Mouse (Mus musculus) T-helper 17 cell (primary cell): ENCODE results near the gene Kalrn.

Experiments used
- in situ Hi-C, 2 experiments: fragments of 300-600 bp; cut with MboI, MseI; formaldehyde crosslinking; loops; 1 replicate in 1 of 2; 2 replicates in 1 of 2; pipeline ENCODE4 v1.15.1; 2025; ENCODE audit warnings: high pct_unique_total_duplicates in 2 of 2

The Kalrn gene

GRCm38 (mm10) chr16:34199543-34199942 is 373.8 kb downstream of the Kalrn start:
- in situ Hi-C loops, result no loop called here

GRCm38 (mm10) chr16:34192959-34193842 is 380.1 kb downstream of the Kalrn start:
- in situ Hi-C loops, result no loop called here

DNA sequence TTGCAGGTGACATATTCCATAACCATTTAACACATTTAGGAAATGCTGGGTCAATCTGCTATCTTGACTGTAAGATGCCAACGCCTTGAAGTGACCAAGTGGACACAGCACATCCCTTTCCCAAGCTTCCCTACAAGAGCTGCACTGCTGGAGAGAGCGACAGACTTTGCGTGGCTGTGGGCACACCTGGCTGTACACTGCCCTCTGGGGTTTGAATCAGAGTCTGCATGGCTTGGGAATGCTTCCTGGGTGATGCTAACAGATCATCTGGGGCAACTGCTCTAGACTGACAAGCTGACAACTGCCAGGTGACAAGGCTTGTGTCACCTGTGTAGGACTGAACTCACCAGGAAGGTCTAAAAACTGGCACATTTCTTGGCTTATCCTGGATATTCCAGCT is 388.6 kb downstream of the Kalrn start:
- in situ Hi-C loops, result no loop called here

GRCm38 (mm10) chr16:34183186-34183585 is 390.1 kb downstream of the Kalrn start:
- in situ Hi-C loops, result no loop called here

DNA sequence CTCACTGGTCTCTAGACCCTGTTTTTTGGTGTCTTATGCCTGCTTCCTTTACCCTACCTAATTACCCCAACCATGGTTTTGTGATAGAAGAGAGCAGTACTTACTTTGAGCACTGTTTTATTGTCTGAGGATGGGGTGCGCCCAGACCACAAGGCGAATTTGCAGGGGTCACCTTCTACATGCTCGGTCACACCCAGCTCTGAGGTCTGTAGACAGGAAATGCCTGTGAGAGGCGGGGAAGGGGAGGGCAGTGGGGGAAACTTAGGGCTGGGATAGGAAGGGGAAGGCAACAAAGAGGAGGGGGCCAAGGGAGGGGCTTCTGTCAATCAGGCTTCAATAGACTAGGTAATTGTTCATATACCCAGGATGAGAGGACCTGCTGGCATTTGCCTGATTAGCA is 397.7 kb downstream of the Kalrn start:
- in situ Hi-C loops, result no loop called here

GRCm38 (mm10) chr16:34172572-34173181 is 400.7 kb downstream of the Kalrn start:
- in situ Hi-C loops, result loop anchor here in 1 of 2 experiments (25.0 kb wide), 1 partner anchor 1635 kb away; no protein-coding TSS in a partner anchor

DNA sequence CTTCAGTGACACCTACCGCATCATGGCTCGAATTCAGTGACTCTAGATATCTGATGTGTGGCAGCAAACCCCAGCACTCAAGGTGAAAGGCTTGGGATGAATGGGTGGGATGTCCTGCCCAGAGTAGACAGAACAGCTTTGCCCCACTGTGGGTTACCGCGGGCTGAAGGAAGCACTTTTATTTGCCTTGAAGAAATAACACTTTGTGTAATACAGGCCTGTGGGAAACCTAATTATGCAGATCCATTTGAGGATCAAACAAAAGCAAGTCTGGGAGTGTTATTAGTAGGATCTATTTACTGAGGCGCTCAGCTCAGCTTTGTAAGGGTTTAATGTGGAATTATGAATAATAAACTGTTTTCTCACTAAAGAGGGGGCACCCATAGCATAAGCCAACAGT is 406.3 kb downstream of the Kalrn start:
- in situ Hi-C loops, result loop anchor here in 1 of 2 experiments (10.0 to 25.0 kb wide), 2 partner anchors 478 to 1630 kb away; partner anchors contain the start of gene Ropn1

- in situ Hi-C loops, result loop anchor here in 1 of 2 experiments (10.0 to 25.0 kb wide), 2 partner anchors 482 to 1626 kb away; partner anchors contain the start of gene Ropn1
These were observed 410.2 kb downstream of the Kalrn start for GRCm38 (mm10) chr16:34163086-34163485.

DNA sequence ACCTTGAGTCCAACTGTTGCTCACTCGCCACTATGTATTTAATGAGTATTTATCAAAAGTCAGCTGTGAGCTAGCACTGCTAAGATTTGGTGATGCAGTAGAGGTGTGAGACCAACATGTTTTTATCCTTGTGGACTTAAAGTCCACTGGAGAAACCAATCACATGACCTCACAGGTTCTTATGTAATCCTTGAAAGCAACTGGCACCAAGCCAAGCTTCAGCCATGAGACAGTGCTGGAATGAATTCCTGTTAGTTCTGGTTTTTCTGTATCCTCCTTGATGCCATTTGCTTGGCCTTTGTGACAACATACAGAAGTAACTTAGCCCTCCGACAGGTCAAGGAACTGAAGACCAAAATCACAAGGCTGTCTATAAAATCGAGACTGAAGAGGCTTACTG is 413.8 kb downstream of the Kalrn start:
- in situ Hi-C loops, result loop anchor here in 1 of 2 experiments (25.0 kb wide), 1 partner anchor 1622 kb away; no protein-coding TSS in a partner anchor

GRCm38 (mm10) chr16:34157386-34158135 is 415.8 kb downstream of the Kalrn start:
- in situ Hi-C loops, result loop anchor here in 1 of 2 experiments (25.0 kb wide), 1 partner anchor 1620 kb away; no protein-coding TSS in a partner anchor

GRCm38 (mm10) chr16:34155696-34156095 is 417.6 kb downstream of the Kalrn start:
- in situ Hi-C loops, result loop anchor here in 1 of 2 experiments (25.0 kb wide), 1 partner anchor 1618 kb away; no protein-coding TSS in a partner anchor

DNA sequence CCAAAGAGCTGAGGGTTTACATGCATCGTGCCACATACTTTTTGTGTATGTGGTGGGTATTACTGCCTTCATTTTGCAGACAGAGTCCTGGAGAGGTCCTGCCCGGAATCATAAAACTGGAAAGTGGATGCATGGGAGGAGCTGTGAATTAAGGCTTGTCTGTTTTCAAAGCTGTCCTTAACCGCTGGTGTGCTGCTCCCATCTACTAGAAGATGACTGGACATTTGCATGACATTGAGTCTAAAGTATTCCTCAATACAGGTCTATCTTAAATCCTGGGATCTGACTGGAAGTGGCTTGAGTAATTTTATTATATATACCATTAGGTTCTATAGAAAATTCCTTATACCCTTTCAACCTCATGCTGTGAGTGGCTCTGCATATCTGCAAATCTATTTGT is 418.4 kb downstream of the Kalrn start:
- in situ Hi-C loops, result loop anchor here in 1 of 2 experiments (25.0 kb wide), 1 partner anchor 1618 kb away; no protein-coding TSS in a partner anchor

- in situ Hi-C loops, result loop anchor here in 1 of 2 experiments (25.0 kb wide), 1 partner anchor 1614 kb away; no protein-coding TSS in a partner anchor
These were observed 421.7 kb downstream of the Kalrn start for GRCm38 (mm10) chr16:34151528-34152071.

DNA sequence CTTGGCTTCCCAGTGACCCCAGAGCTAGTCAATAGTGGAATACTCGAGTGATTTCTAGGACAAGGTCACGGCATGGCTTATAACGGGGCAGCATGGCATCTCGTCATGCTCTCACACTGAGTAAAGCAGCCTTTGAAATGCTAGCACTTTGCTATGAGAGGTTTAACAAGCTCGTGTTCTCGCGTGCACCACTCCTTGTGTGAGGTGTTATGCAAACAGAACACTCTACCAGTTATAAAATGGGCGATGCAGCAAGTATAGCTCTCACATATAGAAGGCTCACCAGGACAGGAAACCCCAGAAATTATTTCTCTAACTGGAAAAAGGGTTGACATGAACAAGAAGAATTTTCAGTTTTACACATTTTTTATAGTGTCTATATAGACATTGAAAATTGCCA is 431.7 kb downstream of the Kalrn start:
- in situ Hi-C loops, result no loop called here

- in situ Hi-C loops, result no loop called here
These were observed 438.3 kb downstream of the Kalrn start for GRCm38 (mm10) chr16:34135074-34135473.

GRCm38 (mm10) chr16:34134628-34135027 is 438.7 kb downstream of the Kalrn start:
- in situ Hi-C loops, result no loop called here

DNA sequence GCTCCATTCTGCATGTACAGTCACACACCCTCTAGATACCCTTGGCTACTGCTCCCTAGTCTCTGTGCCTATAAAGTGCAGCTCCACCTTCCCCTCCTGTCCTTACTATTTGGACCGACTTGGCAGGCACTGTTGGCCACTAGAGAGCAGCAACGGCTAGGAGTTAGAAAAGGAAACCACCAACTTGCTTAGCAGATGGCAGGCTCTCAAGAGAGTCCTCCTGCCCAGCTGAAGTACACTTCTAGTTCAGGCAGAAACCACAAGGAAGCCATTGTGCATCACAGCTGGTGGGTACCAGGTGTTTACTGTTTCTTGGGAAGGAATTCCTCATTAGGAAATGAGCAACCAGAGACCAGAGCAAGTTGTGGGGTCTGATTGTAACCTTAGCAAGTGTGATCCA is 447.7 kb downstream of the Kalrn start:
- in situ Hi-C loops, result loop anchor here in 1 of 2 experiments (5.0 kb wide), 1 partner anchor 83 kb away; no protein-coding TSS in a partner anchor

GRCm38 (mm10) chr16:34122486-34122885 is 450.8 kb downstream of the Kalrn start:
- in situ Hi-C loops, result no loop called here

DNA sequence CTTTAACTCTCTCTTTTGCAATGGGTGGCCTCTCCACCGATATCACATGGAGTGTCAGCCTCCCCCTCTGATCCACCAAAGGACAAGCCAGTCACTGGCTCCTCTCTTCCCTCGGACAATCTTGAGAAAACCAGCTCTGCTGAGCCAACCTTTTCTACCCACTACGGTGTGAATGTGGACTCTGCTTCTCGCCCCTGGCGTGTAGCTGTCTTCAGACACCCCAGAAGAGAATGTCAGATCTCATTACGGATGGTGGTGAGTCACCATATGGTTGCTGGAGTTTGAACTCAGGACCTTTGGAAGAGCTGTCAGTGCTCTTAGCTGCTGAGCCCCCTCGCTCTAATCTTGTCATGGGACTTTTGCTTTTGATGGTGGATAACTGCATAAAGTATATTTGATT is 452.0 kb downstream of the Kalrn start:
- in situ Hi-C loops, result no loop called here

DNA sequence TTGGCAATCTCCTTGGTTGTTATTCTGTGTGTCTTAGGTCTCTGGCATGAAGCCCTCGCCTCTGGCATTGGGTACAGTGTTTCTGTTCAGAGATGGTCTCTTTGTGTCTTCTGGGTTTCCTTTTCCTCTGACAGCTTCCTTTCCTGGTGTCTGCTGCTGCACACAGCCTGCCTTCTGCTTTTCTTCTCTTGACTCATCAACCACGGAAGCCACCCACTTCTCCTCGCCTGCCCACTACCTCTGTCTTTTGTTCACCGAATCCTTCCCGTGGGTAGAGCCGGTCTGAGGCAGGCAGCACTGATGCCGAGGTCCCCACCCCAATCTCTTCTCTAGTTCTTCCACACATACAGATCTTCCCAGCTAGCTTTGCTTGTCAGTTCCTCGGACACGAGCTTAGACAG is 452.5 kb downstream of the Kalrn start:
- in situ Hi-C loops, result no loop called here

DNA sequence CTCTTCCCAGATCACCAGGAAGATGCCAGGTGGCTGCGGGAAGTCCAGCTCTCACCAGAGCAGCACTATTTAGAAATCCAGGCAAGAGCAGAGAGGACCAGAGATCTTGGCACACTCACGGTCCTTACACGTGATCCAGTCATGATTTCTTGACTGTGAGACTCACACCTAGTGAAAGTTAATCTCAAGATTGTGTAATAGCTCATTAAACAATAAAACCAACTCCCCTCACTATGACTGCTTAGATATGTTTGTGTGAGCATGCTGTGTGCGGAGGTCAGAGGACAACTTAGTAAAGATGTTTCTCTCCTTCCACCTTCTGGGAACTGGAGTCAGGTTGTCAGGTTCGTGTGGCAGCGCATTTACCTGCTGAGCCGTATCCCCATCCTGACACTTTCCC is 453.5 kb downstream of the Kalrn start:
- in situ Hi-C loops, result loop anchor here (5.0 kb wide), 2 partner anchors 123 to 303 kb away; no protein-coding TSS in a partner anchor
